ENCODE assay signal across 15 mouse cellular contexts in genomic region chr5:52415917-52416316, GRCm38 (mm10). TPM values are rescaled to one million over a fixed set of nuclear protein-coding genes. Genes with fewer than 3 reads are reported as not detected.
"Had no signal": no experiment of that assay in that cellular context is flagged by ENCODE, and none has a peak within 500 bp of the region (broad histone marks: within the 10 kb centered on the region; RNA-seq: fewer than 3 reads in every experiment).

No protein-coding gene starts in this region.

- H3K36me3 ChIP-seq: limb, embryonic 10.5 days; liver, embryonic 15.5 days; midbrain, embryonic 13.5 days had no signal

- H3K9ac ChIP-seq: liver, embryonic 15.5 days; lung, embryonic 14.5 days; midbrain, embryonic 13.5 days had no signal

- H3K4me3 ChIP-seq: layer of hippocampus, adult 2 months; limb, embryonic 10.5 days; liver, embryonic 15.5 days; midbrain, embryonic 13.5 days; myocyte had no signal

- H3K27ac ChIP-seq: layer of hippocampus, adult 2 months; limb, embryonic 10.5 days; liver, embryonic 15.5 days; macrophage; midbrain, embryonic 13.5 days had no signal

- H3K4me2 ChIP-seq: liver, embryonic 11.5 days; liver, embryonic 15.5 days; lung, embryonic 14.5 days; midbrain, embryonic 13.5 days had no signal

- DNase-seq: kidney, postnatal 10 days; kidney, postnatal 4 days; lung, embryonic 14.5 days; lung, postnatal 14 days; right cerebral cortex, postnatal 14 days; thymus, postnatal 4 days had no signal

- H3K9me3 ChIP-seq: limb, embryonic 10.5 days; liver, embryonic 15.5 days had no signal

- H3K27me3 ChIP-seq: liver, embryonic 15.5 days; midbrain, embryonic 13.5 days had no signal

- H3K4me1 ChIP-seq: limb, embryonic 10.5 days; liver, embryonic 15.5 days; midbrain, embryonic 13.5 days had no signal

RNA-seq across cellular contexts. Expression of gene Sod3, which starts 52.3 kb away (rescaled TPM):
- total RNA-seq: megakaryocyte-erythroid progenitor cell, adult 5-6 weeks; neutrophil, adult 5-6 weeks had no signal
- polyA plus RNA-seq: limb, embryonic 10.5 days had no signal

RNA-seq across cellular contexts. Expression of gene Ccdc149, which starts 55.4 kb away (rescaled TPM):
- total RNA-seq: neutrophil, adult 5-6 weeks had no signal
- polyA plus RNA-seq: macrophage, myocyte had no signal
